12 mouse cellular contexts compared by ENCODE assay signal in the genomic region with DNA sequence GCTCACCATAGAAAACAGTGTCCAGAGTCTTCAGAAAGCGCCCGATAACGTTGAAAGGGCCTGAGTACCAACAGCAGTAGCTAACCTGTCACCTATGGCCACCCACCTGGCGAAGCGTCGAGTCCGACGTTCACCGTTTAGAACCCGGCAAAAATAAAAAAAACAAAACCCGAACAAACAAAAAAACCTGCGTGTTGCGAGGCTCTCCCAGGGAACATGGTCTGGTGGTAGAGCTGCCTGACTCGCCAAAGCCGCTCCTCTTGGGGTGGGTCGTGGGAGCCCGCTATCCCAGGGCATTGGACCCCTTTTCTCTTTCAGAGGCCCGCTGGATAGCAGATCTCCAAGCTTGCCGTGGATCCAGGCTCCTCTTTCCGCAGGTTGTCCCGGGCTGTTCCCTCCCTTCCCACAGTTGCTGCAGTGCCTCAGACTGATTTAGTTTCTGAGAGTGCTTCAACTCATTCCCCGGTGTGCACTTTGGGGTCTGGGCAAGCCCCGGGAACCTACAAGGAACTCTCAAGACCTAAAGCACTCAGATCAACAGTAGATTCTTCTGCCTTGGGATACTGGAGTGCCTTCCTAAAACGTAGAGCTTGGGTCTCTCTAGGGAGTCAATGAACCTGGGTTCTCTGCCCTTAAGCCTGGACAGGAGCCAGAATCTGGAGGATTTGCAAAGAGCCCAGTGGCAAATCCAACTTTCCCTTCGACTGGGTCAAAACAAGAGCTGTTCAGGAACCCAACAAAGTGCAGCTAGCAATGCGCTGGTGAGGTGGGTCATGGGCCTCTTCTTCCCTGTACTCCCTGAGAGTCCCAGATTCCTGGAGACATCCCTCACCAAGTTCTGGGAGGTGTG. TPM values are rescaled to one million over a fixed set of nuclear protein-coding genes. Genes with fewer than 3 reads are reported as not detected.
DNase-seq lines count a peak whose midpoint lies in the region; ATAC-seq lines count a peak whose summit lies in the region.
"Had no signal": no experiment of that assay in that cellular context is flagged by ENCODE, and none has a peak within 500 bp of the region (broad histone marks: within the 10 kb centered on the region; RNA-seq: fewer than 3 reads in every experiment).

No protein-coding gene starts in this region.

- H3K4me3 ChIP-seq in hindbrain, embryonic 16.5 days (ENCODE audit: low read length): peak overlapping the region; percentile 11; the same call in 1 of the 2 replicates
- H3K4me3 ChIP-seq in midbrain, embryonic 16.5 days (ENCODE audit: low read depth, low read length): peak overlapping the region; percentile 20; the same call in 1 of the 2 replicates

- H3K9ac ChIP-seq in hindbrain, embryonic 16.5 days (ENCODE audit: low read depth, low read length): no peak overlapping the region
- H3K9ac ChIP-seq in midbrain, embryonic 16.5 days (ENCODE audit: low read depth, low read length): no peak overlapping the region

- peaks cover 55% of the 10 kb centered on the region for H3K27me3 ChIP-seq in hindbrain, embryonic 16.5 days (replicated peaks; ENCODE audit: control insufficient read depth, insufficient read depth, low read length)
- peaks cover 54% of the 10 kb centered on the region for H3K27me3 ChIP-seq in midbrain, embryonic 16.5 days (ENCODE audit: control insufficient read depth, insufficient read depth, low read depth, low read length)

- H3K4me2 ChIP-seq in hindbrain, embryonic 16.5 days (ENCODE audit: low read length): no peak overlapping the region; the same call in 1 of the 2 replicates
- H3K4me2 ChIP-seq in midbrain, embryonic 16.5 days (ENCODE audit: low read length): peak overlapping the region; percentile 42

- H3K27ac ChIP-seq in hindbrain, embryonic 16.5 days (ENCODE audit: low read depth, low read length): no peak overlapping the region
- H3K27ac ChIP-seq in midbrain, embryonic 16.5 days (ENCODE audit: low read length): no peak overlapping the region
- H3K27ac ChIP-seq: macrophage had no signal

- H3K9me3 ChIP-seq in hindbrain, embryonic 16.5 days (ENCODE audit: control insufficient read depth, low read length): no peaks in the 10 kb centered on the region
- no peaks in the 10 kb centered on the region for H3K9me3 ChIP-seq in midbrain, embryonic 16.5 days (replicated peaks; ENCODE audit: control insufficient read depth, low read length, poor library complexity, severe bottlenecking)

- DNase-seq in adrenal gland, postnatal 10 days: peak; percentile 54
- no peak for DNase-seq in adrenal gland, postnatal 25 days
- DNase-seq in kidney, adult 9 months: peak; percentile 28
- DNase-seq in kidney, postnatal 4 days: no peak
- DNase-seq in left cerebral cortex, adult 11 months (ENCODE audit: low spot score): no peak

- peaks cover 11% of the 10 kb centered on the region for H3K4me1 ChIP-seq in hindbrain, embryonic 16.5 days (ENCODE audit: control insufficient read depth, insufficient read depth, low read depth, low read length)
- no peaks in the 10 kb centered on the region; the same call in 1 of the 2 replicates for H3K4me1 ChIP-seq in midbrain, embryonic 16.5 days (ENCODE audit: control insufficient read depth, insufficient read depth, low read length)

- ATAC-seq in hindbrain, embryonic 16.5 days: no peak
- ATAC-seq in midbrain, embryonic 16.5 days: no peak
- no peak for ATAC-seq in cerebellum, adult (ENCODE audit: insufficient number of reproducible peaks, low FRiP score, low TSS enrichment)

- H3K36me3 ChIP-seq in hindbrain, embryonic 16.5 days (ENCODE audit: control insufficient read depth, insufficient read depth, low read length): no peaks in the 10 kb centered on the region
- H3K36me3 ChIP-seq in midbrain, embryonic 16.5 days (ENCODE audit: control insufficient read depth, insufficient read depth, low read length): no peaks in the 10 kb centered on the region

- WGBS in hindbrain, embryonic 16.5 days: 2% methylated on average over 26 of the region's 26 CpGs
- 4% methylated on average over 26 of the region's 26 CpGs for WGBS in midbrain, embryonic 16.5 days

RNA-seq across cellular contexts. Expression of gene Tfap2e, which starts 3.3 kb away (rescaled TPM):
- total RNA-seq in adrenal gland, postnatal 10 days (2021): not detected
- not detected in 2 replicates for total RNA-seq in adrenal gland, postnatal 25 days (2021)
- polyA plus RNA-seq in hindbrain, embryonic 16.5 days (2015; fragmentation: Nextera tagmentation; extraction: Ambion mirVana): 0.12 and 0.14 TPM in 2 replicates
- polyA plus RNA-seq in midbrain, embryonic 16.5 days (2015; fragmentation: Nextera tagmentation; extraction: Ambion mirVana): 0.09 and 0.22 TPM in 2 replicates
- total RNA-seq: gastrocnemius, postnatal 4 days; layer of hippocampus, postnatal 10 days had no signal
- polyA plus RNA-seq: cortical plate, adult 2 months; macrophage had no signal

RNA-seq across cellular contexts. Expression of gene Ncdn, which starts 20.5 kb away (rescaled TPM):
- total RNA-seq in adrenal gland, postnatal 10 days (2021): 10 to 100 TPM; 22.0 to 23.1 TPM
- 30.5 and 32.3 TPM in 2 replicates for total RNA-seq in adrenal gland, postnatal 25 days (2021)
- polyA plus RNA-seq in hindbrain, embryonic 16.5 days (2015; fragmentation: Nextera tagmentation; extraction: Ambion mirVana): 159 and 170 TPM in 2 replicates
- polyA plus RNA-seq in midbrain, embryonic 16.5 days (2015; fragmentation: Nextera tagmentation; extraction: Ambion mirVana): 134 and 161 TPM in 2 replicates

RNA-seq across cellular contexts. Expression of gene AU040320, which starts 20.6 kb away (rescaled TPM):
- total RNA-seq in adrenal gland, postnatal 10 days (2021): 10 to 100 TPM; 26.6 to 33.5 TPM
- total RNA-seq in adrenal gland, postnatal 25 days (2021): 41.6 and 46.4 TPM in 2 replicates
- polyA plus RNA-seq in hindbrain, embryonic 16.5 days (2015; fragmentation: Nextera tagmentation; extraction: Ambion mirVana): 35.0 and 39.4 TPM in 2 replicates
- polyA plus RNA-seq in midbrain, embryonic 16.5 days (2015; fragmentation: Nextera tagmentation; extraction: Ambion mirVana): 36.5 and 42.8 TPM in 2 replicates

RNA-seq across cellular contexts. Expression of gene Psmb2, which starts 55.3 kb away (rescaled TPM):
- total RNA-seq in adrenal gland, postnatal 10 days (2021): 100 to 1,000 TPM; 169 to 184 TPM
- 149 and 179 TPM in 2 replicates for total RNA-seq in adrenal gland, postnatal 25 days (2021)
- polyA plus RNA-seq in hindbrain, embryonic 16.5 days (2015; fragmentation: Nextera tagmentation; extraction: Ambion mirVana): 399 and 420 TPM in 2 replicates
- polyA plus RNA-seq in midbrain, embryonic 16.5 days (2015; fragmentation: Nextera tagmentation; extraction: Ambion mirVana): 393 and 408 TPM in 2 replicates

Comparison
In these comparisons a context has a peak if more than half of its experiments do, and no peak if none do; other contexts are left out.
1. DNase-seq: peak in adrenal gland, postnatal 10 days (single experiment) and kidney, adult 9 months (single experiment); none in adrenal gland, postnatal 25 days (single experiment), kidney, postnatal 4 days (0 of 2) and left cerebral cortex, adult 11 months (single experiment).